Mouse (Mus musculus): ENCODE data around the gene Mrvi1.
"Not testable (repeated sequence)": the region's sequence is repeated elsewhere in the genome, so short reads cannot be mapped to it uniquely, and the experiment has no call there.

Gene Mrvi1

DNA sequence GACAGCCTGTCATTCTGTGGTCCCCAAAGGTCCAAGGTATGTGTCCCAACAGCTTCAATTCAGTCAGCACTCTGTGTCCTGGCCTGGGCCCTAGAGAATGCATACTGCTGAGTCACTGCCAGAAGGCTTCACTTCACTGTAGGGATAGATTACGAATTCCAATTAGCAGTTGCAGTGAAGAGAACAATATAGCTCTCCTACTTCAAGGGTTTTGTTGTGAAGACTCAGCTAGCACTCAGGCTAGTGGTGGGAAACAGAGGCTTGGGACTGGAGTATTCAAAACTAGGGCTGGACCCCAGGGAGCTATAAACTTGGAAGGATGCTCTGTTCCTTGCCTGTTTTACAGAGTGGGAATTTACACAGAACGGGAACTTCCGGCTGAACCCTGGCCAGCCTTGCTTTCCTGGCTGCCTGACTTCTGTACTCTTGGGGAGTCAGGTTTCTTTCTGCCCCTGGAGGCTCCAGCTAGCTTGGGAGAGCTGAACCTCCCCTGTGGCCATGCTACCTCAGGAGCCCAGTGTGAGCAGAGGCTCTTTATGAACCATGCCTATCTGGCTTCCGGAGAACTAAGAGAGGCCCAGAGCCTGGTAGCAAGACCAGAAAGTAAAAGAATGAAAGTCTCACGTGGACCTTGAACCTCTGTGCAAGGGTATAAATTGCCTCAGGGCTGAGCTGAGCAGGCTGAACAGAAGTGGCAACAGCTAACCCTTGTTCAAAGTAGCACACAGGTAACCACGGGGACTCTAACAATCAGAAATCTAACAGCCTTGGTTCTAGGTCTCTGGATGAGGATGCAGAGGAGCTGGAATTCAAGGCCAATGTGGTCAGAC lies 40.3 kb downstream of the Mrvi1 start:
- peak; percentile 75 for DNase-seq (ENCODE audit: low read depth)

- peak; percentile 92 for DNase-seq (ENCODE audit: low read depth)
Measured at GRCm38 (mm10) chr7:110941116-110941521, 41.1 kb downstream of the Mrvi1 start.

DNA sequence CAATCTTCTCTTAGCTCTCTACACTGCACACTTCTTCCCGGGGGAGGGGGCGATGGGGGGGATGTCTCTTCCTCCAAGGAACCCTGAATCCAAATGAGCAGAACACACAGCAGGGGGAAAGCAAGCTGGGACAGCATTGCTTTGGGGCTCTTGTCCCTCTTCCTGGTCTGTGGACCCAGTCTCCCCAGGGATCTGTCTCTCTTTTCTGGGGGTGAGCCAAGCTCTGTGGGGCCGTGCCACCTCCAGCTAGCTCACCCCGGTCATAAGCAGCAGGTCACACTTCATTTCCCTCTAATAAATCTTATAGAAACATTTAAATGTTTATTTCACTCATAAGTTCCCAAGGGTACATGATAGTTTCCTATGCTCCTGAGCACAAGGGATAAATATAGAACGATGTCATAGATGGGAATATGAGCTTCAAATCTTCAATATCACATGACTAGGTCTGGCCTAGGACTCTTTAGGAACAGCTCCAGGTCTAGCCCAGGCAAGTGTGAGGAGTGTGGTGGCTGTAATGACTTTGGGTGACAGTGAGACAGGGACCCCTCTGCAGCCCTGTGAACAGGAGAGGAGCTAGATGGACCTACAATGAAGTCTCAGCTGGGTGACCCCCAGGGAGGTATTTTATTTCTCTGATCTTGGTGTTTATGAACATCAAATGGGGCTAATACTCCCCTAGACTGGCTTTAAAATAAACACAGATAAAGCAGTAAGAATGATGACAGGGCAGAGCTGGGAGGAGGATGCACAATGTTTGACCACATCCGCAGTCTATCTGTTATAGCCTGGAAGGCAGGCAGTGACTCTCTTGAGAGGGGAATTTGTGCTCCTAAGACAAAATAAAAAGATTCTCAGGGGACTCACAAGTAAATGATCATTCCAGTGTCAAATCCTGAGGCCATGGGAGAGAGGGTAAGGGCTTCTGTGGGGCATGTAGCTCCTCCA lies 46.2 kb downstream of the Mrvi1 start:
- DNase-seq (ENCODE audit: low read depth) = peak; percentile 68

DNA sequence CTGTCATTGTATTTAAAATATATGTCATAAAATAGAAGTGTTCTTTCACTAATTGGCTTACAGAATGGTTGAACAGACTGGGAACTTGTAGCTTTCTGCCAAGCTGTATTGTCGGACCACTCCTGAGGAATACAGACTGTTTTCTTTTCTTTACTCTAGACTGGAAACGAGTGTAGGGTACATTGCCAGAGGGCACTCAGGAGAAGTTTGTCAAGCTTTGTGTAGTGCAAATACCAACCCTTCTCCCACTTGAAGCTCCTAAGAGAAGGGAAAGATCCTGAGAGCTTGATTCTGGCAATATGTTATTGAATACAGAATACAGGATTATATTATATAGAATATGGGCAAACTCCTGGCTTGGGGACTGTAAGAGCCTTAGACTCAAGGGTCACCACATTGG lies 48.3 kb downstream of the Mrvi1 start:
- DNase-seq (ENCODE audit: low read depth) = no peak

GRCm38 (mm10) chr7:110933329-110933728 lies 48.9 kb downstream of the Mrvi1 start:
- no peak for DNase-seq (ENCODE audit: low read depth)

GRCm38 (mm10) chr7:110930118-110930854 lies 52.0 kb downstream of the Mrvi1 start:
- DNase-seq (ENCODE audit: low read depth) = peak; percentile 74

GRCm38 (mm10) chr7:110926562-110926961 lies 55.7 kb downstream of the Mrvi1 start:
- peak; percentile 68 for DNase-seq (ENCODE audit: low read depth)

DNA sequence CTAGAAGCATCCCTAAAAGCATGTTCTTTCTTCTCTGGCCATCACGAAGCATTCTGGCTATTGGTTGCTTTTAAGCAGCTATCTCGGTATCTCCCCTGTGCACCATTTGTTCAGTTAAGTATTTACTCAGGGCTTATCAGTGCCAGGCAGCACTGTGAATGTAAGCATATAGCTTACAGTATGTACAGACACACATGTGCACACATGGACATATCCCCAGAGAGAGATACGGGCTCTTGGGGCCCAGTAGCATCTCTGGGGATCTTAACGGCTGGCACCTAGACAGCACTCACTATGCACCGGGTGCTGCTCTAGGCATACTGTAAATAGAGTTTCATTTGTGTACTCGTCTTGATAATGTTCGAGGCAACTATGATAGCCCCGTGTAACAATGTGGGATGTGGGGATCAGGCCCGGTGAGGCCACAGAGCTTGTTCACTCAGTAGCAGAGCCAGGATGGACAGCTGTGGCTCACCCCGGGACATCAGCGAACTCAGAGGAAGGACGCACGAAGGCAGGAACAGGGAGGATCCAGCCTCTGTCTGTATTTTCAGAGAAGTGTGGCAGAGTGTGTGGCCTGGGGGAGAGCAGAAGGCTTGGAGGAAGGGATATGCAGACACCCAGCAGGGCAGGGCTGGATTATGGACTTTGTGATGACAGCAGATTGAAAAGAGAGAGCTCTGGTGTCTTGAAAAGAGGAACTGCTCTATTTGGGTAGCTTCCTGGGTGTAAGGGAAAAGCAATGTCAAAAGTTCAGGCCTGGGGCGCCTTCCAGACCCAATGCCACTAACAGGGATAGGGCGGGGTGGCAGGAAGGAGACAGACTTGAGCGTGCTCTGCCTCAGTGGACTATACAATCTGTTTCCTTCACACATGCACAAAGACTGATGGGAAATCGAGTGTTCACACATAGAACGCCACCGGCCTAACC lies 61.7 kb downstream of the Mrvi1 start:
- peak; percentile 8 for DNase-seq (ENCODE audit: low read depth)

DNA sequence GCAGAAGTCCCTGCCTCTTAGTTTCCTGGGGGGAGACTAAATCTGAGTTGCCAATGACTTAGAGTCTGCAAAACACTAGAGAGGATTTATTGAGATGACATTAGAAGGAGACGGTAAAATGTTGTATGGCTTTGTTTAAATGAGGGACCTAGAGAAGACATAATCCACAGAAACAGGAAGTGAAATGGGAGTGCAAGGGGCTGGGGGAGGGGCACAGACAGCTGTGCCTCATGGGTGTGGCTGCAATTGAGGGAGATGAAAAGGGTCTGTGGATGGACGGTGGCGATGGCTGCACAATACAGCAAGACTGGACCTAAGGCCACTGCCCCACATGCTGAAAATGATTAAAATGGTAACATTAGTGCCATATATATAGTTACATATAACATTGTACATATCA lies 62.5 kb downstream of the Mrvi1 start:
- DNase-seq (ENCODE audit: low read depth) = no peak

DNA sequence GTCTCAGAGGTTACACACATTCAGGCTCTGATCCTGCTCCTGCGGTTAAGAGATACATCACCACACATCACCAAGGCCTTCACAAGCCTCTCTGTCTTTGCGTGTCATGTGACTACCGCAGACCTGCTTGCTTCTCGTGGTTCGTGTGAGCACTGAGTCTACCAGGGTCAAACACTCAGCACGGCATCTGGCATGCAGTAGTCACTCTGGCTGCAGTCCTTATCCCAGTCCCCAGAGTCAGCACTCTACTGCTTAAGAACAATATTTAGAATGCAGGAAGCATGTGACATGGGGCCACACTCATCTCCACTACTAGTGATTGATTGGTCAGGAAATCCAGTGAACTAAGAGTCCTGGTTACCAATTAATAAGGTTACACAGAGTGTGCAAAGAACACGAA lies 66.3 kb downstream of the Mrvi1 start:
- no peak for DNase-seq (ENCODE audit: low read depth)

GRCm38 (mm10) chr7:110914531-110914930 lies 67.7 kb downstream of the Mrvi1 start:
- no peak for DNase-seq (ENCODE audit: low read depth)

DNA sequence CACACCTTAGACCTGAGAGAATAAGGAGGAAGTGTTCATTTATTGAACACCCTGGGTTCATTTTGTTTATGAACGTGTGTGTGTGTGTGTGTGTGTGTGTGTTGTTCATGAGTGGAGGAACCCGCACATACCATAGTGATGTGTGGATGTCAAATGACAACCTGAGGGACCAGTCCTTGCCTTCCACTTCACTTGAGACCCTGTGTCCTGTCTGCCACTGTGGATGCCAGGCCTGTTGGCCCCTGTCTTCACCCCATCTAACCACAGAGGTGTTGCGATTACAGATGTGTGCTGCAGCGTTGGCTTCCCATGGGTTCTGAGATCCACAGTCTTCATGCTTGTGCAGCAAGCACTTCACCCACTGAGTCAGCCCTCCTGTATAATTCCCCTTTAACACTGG lies 68.5 kb downstream of the Mrvi1 start:
- no peak for DNase-seq (ENCODE audit: low read depth)

DNA sequence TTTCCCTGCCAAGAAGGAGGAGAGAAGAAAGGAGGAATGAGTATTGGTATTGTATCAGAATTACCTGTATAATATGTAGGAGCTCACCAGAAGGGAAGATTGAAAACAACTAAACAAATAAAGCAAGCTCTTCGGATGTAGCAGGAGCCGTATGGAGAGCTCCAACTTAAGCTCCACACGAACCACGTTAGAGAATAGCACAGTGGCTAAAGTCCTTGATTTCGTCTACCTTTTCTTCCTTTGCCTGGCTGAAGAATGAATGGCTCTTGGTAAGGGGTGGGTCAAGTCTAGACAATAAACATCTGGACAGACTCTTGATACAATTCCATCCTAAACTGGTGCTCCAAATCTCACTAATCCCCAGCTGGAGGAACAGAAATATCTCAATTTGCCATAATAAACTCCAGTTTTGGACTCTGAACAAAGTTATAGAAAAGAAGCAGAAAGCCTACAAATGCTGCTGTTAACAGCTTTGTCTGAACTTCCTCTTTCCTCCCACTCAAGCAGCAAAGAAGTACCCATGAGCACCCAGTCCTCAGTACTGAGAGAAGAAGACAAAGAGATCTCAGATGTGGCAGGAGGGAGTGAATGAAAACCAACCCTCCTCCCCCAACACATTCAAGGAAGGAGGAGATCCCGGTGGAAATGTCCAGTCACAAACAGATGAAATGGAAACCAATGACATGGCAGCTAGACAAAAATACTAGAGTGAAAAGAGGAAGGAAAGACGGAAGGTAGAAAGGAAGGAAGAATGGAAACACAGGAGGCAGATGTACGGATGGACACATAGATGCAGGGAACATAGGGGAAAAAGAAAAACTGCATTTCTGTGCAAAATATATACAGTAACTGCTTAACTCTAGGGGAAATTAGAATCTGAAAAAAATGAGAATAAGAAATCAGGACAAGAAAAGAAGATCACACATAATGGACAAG lies 73.8 kb downstream of the Mrvi1 start:
- DNase-seq (ENCODE audit: low read depth) = peak; percentile 15

GRCm38 (mm10) chr7:110906566-110906965 lies 75.7 kb downstream of the Mrvi1 start:
- DNase-seq (ENCODE audit: low read depth) = no peak

DNA sequence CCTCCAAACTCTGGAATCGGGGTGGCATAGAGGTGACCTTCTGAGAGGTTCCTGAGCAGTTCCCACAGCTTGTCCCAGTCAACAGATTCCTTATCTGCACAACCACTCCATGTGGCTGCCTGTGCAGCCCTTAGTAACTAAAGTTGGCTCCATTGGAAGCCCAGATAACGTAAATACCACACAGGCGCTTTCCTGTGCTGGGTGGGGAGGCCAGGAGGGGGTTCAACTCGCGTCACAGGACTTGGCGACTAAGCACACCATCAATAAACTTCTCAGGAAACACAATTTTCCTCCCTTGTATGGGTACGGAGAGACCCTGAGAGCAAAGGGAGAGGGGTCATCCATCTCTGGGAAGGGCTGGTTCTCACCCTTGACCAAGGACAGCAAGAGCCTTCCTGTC lies 79.0 kb downstream of the Mrvi1 start:
- no peak for DNase-seq (ENCODE audit: low read depth)

DNA sequence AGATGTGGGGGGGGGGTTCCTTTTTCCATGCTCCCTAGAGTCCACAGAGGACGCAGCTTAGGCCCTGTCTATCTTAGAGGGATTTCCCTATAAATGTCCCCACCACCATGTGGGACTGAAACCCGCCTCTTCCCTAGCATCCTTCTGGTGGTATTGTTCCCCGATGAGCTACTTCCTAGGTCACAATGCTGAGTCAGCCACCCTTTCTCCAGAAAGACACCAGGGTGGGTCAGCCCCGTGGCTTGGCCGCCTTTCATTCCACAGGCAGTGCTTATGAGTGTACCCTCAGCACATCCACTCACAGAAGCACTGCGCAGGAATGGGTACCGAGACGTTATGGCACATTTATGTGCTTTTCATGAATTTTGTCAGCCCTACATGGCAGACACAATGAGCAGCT lies 85.1 kb downstream of the Mrvi1 start:
- DNase-seq (ENCODE audit: low read depth) = no peak

- no peak for DNase-seq (ENCODE audit: low read depth)
Measured at GRCm38 (mm10) chr7:110896453-110896852, 85.8 kb downstream of the Mrvi1 start.

GRCm38 (mm10) chr7:110895772-110896171 lies 86.5 kb downstream of the Mrvi1 start:
- DNase-seq (ENCODE audit: low read depth) = not testable (repeated sequence)

DNA sequence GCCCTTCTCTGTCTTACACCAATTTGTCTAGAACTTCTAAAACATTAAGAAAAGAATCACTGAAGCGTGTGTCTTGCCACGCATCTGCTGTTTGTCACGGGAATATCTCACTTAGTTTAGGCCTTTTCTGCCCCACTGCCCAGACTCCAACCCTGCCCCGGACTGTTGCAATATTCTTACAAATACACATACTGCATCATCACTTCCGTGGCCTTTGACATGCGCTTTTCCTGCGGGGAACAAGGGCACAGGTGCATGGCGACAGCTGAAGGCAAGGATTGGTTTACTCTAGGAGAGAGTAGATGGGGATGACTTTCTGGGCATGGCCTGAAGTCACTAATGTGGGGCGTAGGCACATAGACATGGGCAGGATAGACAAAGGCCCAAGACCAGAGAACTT lies 87.6 kb downstream of the Mrvi1 start:
- no peak for DNase-seq (ENCODE audit: low read depth)

Data from 416B (cell line).